In the genomic region with DNA sequence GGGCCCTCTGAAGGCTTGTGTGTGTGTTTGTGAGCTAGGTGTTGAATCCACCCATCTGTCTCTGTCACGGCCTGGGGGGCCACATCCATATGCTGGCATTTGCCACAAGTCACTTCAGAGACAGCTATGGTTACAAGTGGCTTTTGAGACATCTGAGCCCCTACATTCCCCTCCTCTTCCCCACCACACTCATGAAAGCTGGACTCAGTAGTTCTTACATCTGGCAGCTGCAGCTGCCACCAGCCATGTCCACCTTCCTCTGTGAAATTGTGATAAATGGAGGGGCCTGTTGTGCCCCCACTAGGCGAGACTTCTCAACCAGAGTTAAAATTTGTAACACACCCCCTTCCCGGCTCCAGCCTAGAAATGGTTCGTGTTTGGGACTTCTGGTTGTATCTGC, we compare ENCODE assay signal across 9 mouse cellular contexts. TPM values are rescaled to one million over a fixed set of nuclear protein-coding genes. Genes with fewer than 3 reads are reported as not detected.
DNase-seq lines count a peak whose midpoint lies in the region; ATAC-seq and TF ChIP-seq lines count a peak whose summit lies in the region.
"Had no signal": no experiment of that assay in that cellular context is flagged by ENCODE, and none has a peak within 500 bp of the region (broad histone marks: within the 10 kb centered on the region; RNA-seq: fewer than 3 reads in every experiment).

No protein-coding gene starts in this region.

- no peak for DNase-seq in heart, adult 2 months
- no peak for DNase-seq in intestine, embryonic 14.5 days (ENCODE audit: low spot score)
- DNase-seq in midbrain, embryonic 14.5 days: no peak
- DNase-seq in left cerebral cortex, postnatal 10 days (ENCODE audit: extremely low spot score in 1 of 2, low spot score in 2 of 2): no peak
- DNase-seq in spleen, adult 18-20 months: no peak
- no peak for DNase-seq in T-cell, adult 2 months (ENCODE audit: low spot score)

- H3K9ac ChIP-seq in heart, embryonic 12.5 days: peak overlapping the region; percentile 29; the same call in 1 of the 2 replicates
- no peak overlapping the region for H3K9ac ChIP-seq in heart, adult 2 months (ENCODE audit: low read depth, low read length)
- peak overlapping the region; percentile 15; the same call in 1 of the 2 replicates for H3K9ac ChIP-seq in embryonic facial prominence, embryonic 12.5 days
- peak overlapping the region; percentile 0 for H3K9ac ChIP-seq in intestine, embryonic 14.5 days (ENCODE audit: low read length)
- H3K9ac ChIP-seq in midbrain, embryonic 14.5 days (replicated peaks; ENCODE audit: low read length): no peak overlapping the region

- peaks cover 8% of the 10 kb centered on the region for H3K36me3 ChIP-seq in heart, embryonic 12.5 days
- no peaks in the 10 kb centered on the region for H3K36me3 ChIP-seq in heart, adult 2 months (ENCODE audit: control insufficient read depth, insufficient read depth, low read length)
- peaks cover 5% of the 10 kb centered on the region; the same call in 1 of the 2 replicates for H3K36me3 ChIP-seq in embryonic facial prominence, embryonic 12.5 days
- peaks cover 17% of the 10 kb centered on the region; the same call in 1 of the 2 replicates for H3K36me3 ChIP-seq in intestine, embryonic 14.5 days (ENCODE audit: control insufficient read depth, insufficient read depth, low read length)
- H3K36me3 ChIP-seq in midbrain, embryonic 14.5 days (ENCODE audit: control insufficient read depth, insufficient read depth, low read length): peaks cover 11% of the 10 kb centered on the region; the same call in 1 of the 2 replicates

- no peak overlapping the region for H3K4me2 ChIP-seq in heart, embryonic 12.5 days
- peak overlapping the region; percentile 23; the same call in 1 of the 2 replicates for H3K4me2 ChIP-seq in embryonic facial prominence, embryonic 12.5 days (replicated peaks)
- no peak overlapping the region for H3K4me2 ChIP-seq in intestine, embryonic 14.5 days (ENCODE audit: low read length)
- H3K4me2 ChIP-seq in midbrain, embryonic 14.5 days (ENCODE audit: low read length): no peak overlapping the region

- H3K9me3 ChIP-seq in heart, embryonic 12.5 days (replicated peaks): no peaks in the 10 kb centered on the region
- H3K9me3 ChIP-seq in embryonic facial prominence, embryonic 12.5 days: no peaks in the 10 kb centered on the region
- H3K9me3 ChIP-seq in intestine, embryonic 14.5 days (ENCODE audit: control insufficient read depth, low read length): no peaks in the 10 kb centered on the region
- H3K9me3 ChIP-seq in midbrain, embryonic 14.5 days (ENCODE audit: control insufficient read depth, low read length): no peaks in the 10 kb centered on the region

- H3K27me3 ChIP-seq in heart, embryonic 12.5 days (replicated peaks): no peaks in the 10 kb centered on the region
- no peaks in the 10 kb centered on the region for H3K27me3 ChIP-seq in heart, adult 2 months (ENCODE audit: control insufficient read depth, insufficient read depth, low read length)
- H3K27me3 ChIP-seq in embryonic facial prominence, embryonic 12.5 days: no peaks in the 10 kb centered on the region
- no peaks in the 10 kb centered on the region for H3K27me3 ChIP-seq in intestine, embryonic 14.5 days (replicated peaks; ENCODE audit: control insufficient read depth, insufficient read depth, low read length)
- no peaks in the 10 kb centered on the region for H3K27me3 ChIP-seq in midbrain, embryonic 14.5 days (ENCODE audit: control insufficient read depth, insufficient read depth, low read length)

- ATAC-seq in heart, embryonic 12.5 days (ENCODE audit: insufficient number of reproducible peaks, low FRiP score): no peak
- ATAC-seq in embryonic facial prominence, embryonic 12.5 days (ENCODE audit: insufficient number of reproducible peaks, insufficient read depth, low FRiP score, low TSS enrichment): 0 out of 2 replicates have a peak, but pooled peaks have one; percentile 3
- ATAC-seq in intestine, embryonic 14.5 days (replicated peaks; ENCODE audit: low FRiP score, low TSS enrichment, low read depth): no peak
- ATAC-seq in midbrain, embryonic 14.5 days (ENCODE audit: low FRiP score, low TSS enrichment): no peak

- no peak overlapping the region for H3K4me3 ChIP-seq in heart, embryonic 12.5 days
- no peak overlapping the region for H3K4me3 ChIP-seq in heart, adult 2 months
- no peak overlapping the region for H3K4me3 ChIP-seq in embryonic facial prominence, embryonic 12.5 days
- no peak overlapping the region for H3K4me3 ChIP-seq in intestine, embryonic 14.5 days (ENCODE audit: low read depth, low read length)
- H3K4me3 ChIP-seq in midbrain, embryonic 14.5 days (replicated peaks; ENCODE audit: low read depth, low read length): no peak overlapping the region
- H3K4me3 ChIP-seq: myocyte had no signal

- H3K4me1 ChIP-seq in heart, embryonic 12.5 days (replicated peaks): peaks cover 84% of the 10 kb centered on the region
- 0 out of 2 replicates have a peak, but pooled peaks cover 5% of the 10 kb centered on the region for H3K4me1 ChIP-seq in heart, adult 2 months (ENCODE audit: control insufficient read depth, insufficient read depth, low read length)
- H3K4me1 ChIP-seq in embryonic facial prominence, embryonic 12.5 days: peaks cover 75% of the 10 kb centered on the region
- peaks cover 62% of the 10 kb centered on the region for H3K4me1 ChIP-seq in intestine, embryonic 14.5 days (replicated peaks; ENCODE audit: control insufficient read depth, insufficient read depth, low read length)
- H3K4me1 ChIP-seq in midbrain, embryonic 14.5 days (ENCODE audit: control insufficient read depth, insufficient read depth, low read length): peaks cover 21% of the 10 kb centered on the region

- no peak for TF ChIP-seq POLR2A in heart, adult 2 months (IDR thresholded peaks at IDR 0.05; ENCODE audit: insufficient read depth, low read depth, low read length)

- 35% methylated on average over 4 of the region's 4 CpGs for WGBS in heart, embryonic 12.5 days
- WGBS in heart, adult 2 months: 81% methylated on average over 4 of the region's 4 CpGs
- 25% methylated on average over 4 of the region's 4 CpGs for WGBS in embryonic facial prominence, embryonic 12.5 days
- 21% methylated on average over 4 of the region's 4 CpGs for WGBS in intestine, embryonic 14.5 days
- 37% methylated on average over 4 of the region's 4 CpGs for WGBS in midbrain, embryonic 14.5 days

- intact Hi-C loops in heart, adult 2 months (cut with DNase I): loop anchor here (5.0 kb wide), 2 partner anchors 44 to 139 kb away; no protein-coding TSS in a partner anchor
- intact Hi-C loops in left cerebral cortex, postnatal 10 days (cut with DNase I): loop anchor here (2.0 to 5.0 kb wide), 2 partner anchors 43 to 134 kb away; no protein-coding TSS in a partner anchor

- no peaks in the 10 kb centered on the region for H3K79me2 ChIP-seq in heart, adult 2 months (replicated peaks; ENCODE audit: control insufficient read depth, insufficient read depth, low read length)

- peak overlapping the region; percentile 75 for H3K27ac ChIP-seq in heart, embryonic 12.5 days (ENCODE audit: poor library complexity, severe bottlenecking)
- H3K27ac ChIP-seq in heart, adult 2 months: no peak overlapping the region
- H3K27ac ChIP-seq in embryonic facial prominence, embryonic 12.5 days: peak overlapping the region; percentile 96
- peak overlapping the region; percentile 80 for H3K27ac ChIP-seq in intestine, embryonic 14.5 days (ENCODE audit: low read depth)
- H3K27ac ChIP-seq in midbrain, embryonic 14.5 days (replicated peaks; ENCODE audit: low read depth, low read length): peak overlapping the region; percentile 38

- no peak for TF ChIP-seq CTCF in heart, adult 2 months (IDR thresholded peaks at IDR 0.05)

- no peak for TF ChIP-seq EP300 in heart, adult 2 months (IDR thresholded peaks at IDR 0.05; ENCODE audit: insufficient read depth, low read depth, low read length)

RNA-seq across cellular contexts. Expression of a gene that starts 5.8 kb away (rescaled TPM):
- 12.0 and 15.2 TPM in 2 replicates for polyA plus RNA-seq in heart, embryonic 12.5 days (2016; fragmentation: Nextera tagmentation; extraction: Ambion mirVana)
- total RNA-seq in heart, adult 2 months (2021): 1 to 10 TPM in 1 of 2 experiments, under 1 TPM in 1; 0.89 to 2.1 TPM
- 12.8 and 18.0 TPM in 2 replicates for polyA plus RNA-seq in heart, adult 2 months (2012; rRNA removed)
- polyA plus RNA-seq in embryonic facial prominence, embryonic 12.5 days (2016; fragmentation: Nextera tagmentation; extraction: Ambion mirVana): 19.8 and 32.6 TPM in 2 replicates
- 36.1 and 45.8 TPM in 2 replicates for polyA plus RNA-seq in intestine, embryonic 14.5 days (2014; fragmentation: Nextera tagmentation; extraction: Ambion mirVana)
- polyA plus RNA-seq in midbrain, embryonic 14.5 days (2014; fragmentation: Nextera tagmentation; extraction: Ambion mirVana): 11.9 and 23.9 TPM in 2 replicates
- total RNA-seq in left cerebral cortex, postnatal 10 days (2021): 1 to 10 TPM; 4.8 to 7.2 TPM

RNA-seq across cellular contexts. Expression of a gene that starts 39.7 kb away (rescaled TPM):
- polyA plus RNA-seq in heart, embryonic 12.5 days (2016; fragmentation: Nextera tagmentation; extraction: Ambion mirVana): 6.4 and 9.3 TPM in 2 replicates
- total RNA-seq in heart, adult 2 months (2021): 1 to 10 TPM; 1.1 to 1.3 TPM
- polyA plus RNA-seq in heart, adult 2 months (2012; rRNA removed): 1.8 TPM in 1 of 2 replicates, not detected in the other
- 4.6 and 6.9 TPM in 2 replicates for polyA plus RNA-seq in embryonic facial prominence, embryonic 12.5 days (2016; fragmentation: Nextera tagmentation; extraction: Ambion mirVana)
- polyA plus RNA-seq in intestine, embryonic 14.5 days (2014; fragmentation: Nextera tagmentation; extraction: Ambion mirVana): 1.5 and 2.4 TPM in 2 replicates
- polyA plus RNA-seq in midbrain, embryonic 14.5 days (2014; fragmentation: Nextera tagmentation; extraction: Ambion mirVana): 1.1 TPM in 1 of 2 replicates, not detected in the other
- not detected for total RNA-seq in left cerebral cortex, postnatal 10 days (2021)

Comparison
In these comparisons a context has a peak if more than half of its experiments do, and no peak if none do; other contexts are left out.
1. H3K9ac ChIP-seq: peak in heart, embryonic 12.5 days (single experiment), embryonic facial prominence, embryonic 12.5 days (single experiment) and intestine, embryonic 14.5 days (single experiment); none in heart, adult 2 months (single experiment) and midbrain, embryonic 14.5 days (single experiment).